Mouse (Mus musculus) limb, embryonic 12.5 days (tissue): ENCODE results near the gene Il1a. TPM values are rescaled to one million over a fixed set of nuclear protein-coding genes. Genes with fewer than 3 reads are reported as not detected.

ENCODE experiments used
- polyA plus RNA-seq: library from polyadenylated mRNA; unstranded; fragments of >200 nt; fragmentation: Nextera tagmentation; extraction: Ambion mirVana; gene quantifications from 2 replicates; pipeline ENCODE4 v1.2.1, GENCODE M21; 2016

Il1a gene
- polyA plus RNA-seq, 1 experiment from 2014 or later: not detected

Other genes with a start within 250 kb of the Il1a start
- gene Ttl, start 244.0 kb downstream of the Il1a start, polyA plus RNA-seq: 18.2 and 20.0 TPM in 2 replicates
- gene Polr1b, start 209.0 kb downstream of the Il1a start, polyA plus RNA-seq: 33.0 and 36.3 TPM in 2 replicates
- gene Chchd5, start 180.3 kb downstream of the Il1a start, polyA plus RNA-seq: 29.4 and 29.8 TPM in 2 replicates
- gene Slc20a1, start 111.2 kb downstream of the Il1a start, polyA plus RNA-seq: 43.9 and 46.9 TPM in 2 replicates
- gene Ckap2l, start 12.8 kb downstream of the Il1a start, polyA plus RNA-seq: 39.0 and 54.0 TPM in 2 replicates
- not detected in 2 replicates for gene Il1b, start 61.2 kb upstream of the Il1a start, polyA plus RNA-seq
- not detected in 2 replicates for gene F830045P16Rik, start 226.6 kb upstream of the Il1a start, polyA plus RNA-seq